Mouse (Mus musculus): ENCODE measurements at regions not wholly inside any gene's neighbourhood (a gene's known extent, or its start where the extent isn't known, plus 50 kb on each side); places are given as distances from the start of the nearest gene placed in this dataset.
A peak's percentile ranks its signal among the peaks of the same experiment; 100 is the strongest.
"Not testable (repeated sequence)": the region's sequence is repeated elsewhere in the genome, so short reads cannot be mapped to it uniquely, and the experiment has no call there.

DNA sequence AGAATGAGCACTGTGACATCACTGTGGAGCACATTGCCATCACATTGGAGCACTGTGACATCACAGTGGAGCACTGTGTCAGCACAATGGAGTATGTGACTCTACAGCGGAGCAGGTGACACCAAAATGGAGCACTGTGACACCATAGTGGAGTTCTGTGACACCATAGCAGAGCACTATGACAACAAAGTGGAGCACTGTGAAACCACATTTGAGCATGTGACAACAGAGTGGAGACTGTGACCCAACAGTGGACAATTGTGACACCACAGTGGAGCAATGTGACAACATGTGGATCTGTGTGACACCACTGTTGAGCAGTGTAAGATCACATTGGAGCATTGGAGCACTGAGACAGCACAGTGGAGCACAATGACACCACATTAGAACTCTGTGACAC is 87.2 kb upstream of the Vmn1r2 start:
- no peak for DNase-seq (ENCODE audit: extremely low read depth, insufficient read length, low spot score)

DNA sequence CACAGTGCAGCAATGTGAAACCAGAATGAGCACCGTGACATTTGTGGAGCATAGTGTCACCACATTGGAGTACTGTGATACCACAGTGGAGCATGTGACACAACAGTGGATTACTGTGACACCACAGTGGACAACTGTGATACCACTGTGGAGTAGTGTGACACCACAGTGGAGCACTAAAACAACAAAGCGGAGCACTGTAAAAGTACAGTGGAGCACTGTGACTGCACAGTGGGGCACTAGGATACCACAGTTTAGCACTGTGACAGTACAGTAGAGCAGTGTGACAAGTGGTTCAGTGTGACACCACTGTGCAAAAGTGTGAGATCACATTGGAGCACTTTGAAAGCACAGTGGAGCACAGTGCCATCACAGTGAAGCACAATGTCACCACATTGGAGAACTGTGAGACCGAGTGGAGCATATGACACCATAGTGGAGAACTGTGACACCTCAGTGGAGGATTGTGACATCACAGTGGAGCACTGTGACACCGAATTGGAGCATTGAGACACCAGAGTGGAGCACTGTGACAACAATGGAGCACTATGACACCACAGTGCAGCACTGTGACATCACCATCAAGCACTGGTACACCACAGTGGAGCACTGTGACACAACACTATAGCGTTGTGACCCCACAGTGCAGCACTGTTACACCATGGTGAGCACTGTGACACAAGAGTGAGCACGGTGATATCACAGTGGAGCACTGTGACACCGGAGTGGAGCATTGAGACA is 86.6 kb upstream of the Vmn1r2 start:
- DNase-seq (ENCODE audit: extremely low read depth, insufficient read length, low spot score) = peak; percentile 34

DNA sequence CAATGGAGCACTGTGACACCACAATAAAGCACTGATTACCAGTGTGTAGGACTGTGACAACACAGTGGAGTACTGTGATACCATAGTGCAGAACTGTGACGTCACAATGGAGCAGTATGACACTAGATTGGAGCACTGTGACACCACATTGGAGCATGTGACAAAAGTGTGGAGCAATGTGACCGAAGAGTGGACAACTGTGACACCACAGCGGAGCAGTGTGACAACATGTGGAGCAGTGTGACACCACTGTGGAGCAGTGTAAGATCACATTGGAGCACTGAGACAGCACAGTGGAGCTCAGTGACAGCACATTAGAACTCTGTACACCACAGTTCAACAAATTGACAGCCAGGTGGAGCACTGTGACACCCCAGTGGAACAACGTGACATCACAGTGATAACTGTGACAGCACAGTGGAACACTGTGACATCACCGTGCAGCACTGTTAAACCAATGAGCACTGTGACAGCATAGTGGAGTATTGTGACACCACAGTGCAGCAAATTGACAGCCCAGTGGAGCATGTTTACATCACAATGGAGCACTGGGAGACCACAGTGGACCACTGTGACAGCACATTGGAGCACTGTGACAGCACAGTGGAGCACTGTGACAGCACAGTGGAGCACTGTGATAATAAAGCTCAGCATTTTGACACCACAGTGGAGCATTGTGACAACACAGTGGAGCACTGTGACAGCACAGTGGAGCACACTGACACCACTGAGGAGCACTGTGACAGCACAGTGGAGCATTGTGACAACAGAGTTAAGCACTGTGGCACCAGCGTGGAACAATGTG is 85.8 kb upstream of the Vmn1r2 start:
- peak; percentile 25 for DNase-seq (ENCODE audit: extremely low read depth, insufficient read length, low spot score)

DNA sequence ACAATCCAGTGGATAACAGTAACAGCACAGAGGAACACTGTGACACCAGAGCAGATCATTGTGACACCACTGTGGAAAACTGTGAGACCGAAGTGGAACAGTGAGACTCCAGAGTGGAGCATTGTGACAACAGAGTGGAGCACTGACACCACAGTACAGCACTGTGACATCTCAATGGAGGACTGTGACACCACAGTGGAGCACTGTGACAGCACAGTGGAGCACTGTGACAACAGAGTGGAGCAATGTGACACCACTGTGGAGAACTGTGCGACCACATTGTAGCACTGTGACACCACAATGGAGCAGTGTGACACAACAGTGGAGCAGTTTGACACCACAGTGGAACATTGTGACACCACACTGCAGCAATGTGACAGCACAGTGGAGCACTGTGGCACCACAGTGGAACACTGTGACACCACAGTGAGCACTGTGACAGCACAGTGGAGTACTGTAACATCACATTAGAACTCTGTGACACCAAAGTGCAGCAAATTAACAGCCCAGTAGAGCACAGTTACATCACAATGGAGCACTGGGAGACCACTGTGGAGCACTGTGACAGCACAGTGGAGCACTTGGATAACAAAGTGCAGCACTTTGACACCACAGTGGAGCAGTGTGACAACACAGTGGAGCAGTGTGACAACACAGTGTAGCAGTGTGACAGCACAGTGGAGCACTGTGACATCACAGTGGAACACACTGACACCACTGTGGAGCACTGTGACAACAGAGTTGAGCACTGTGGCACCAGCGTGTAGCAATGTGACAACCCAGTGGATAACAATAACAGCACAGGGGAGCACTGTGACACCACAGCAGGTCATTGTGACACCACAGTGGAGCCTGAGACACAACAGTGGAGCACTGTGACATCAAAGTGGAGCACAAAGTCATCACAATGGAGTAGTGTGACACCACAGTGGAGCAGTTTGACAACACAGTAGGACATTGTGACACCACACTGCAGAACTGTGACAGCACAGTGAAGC is 84.9 kb upstream of the Vmn1r2 start:
- DNase-seq (ENCODE audit: extremely low read depth, insufficient read length, low spot score) = peak; percentile 37

DNA sequence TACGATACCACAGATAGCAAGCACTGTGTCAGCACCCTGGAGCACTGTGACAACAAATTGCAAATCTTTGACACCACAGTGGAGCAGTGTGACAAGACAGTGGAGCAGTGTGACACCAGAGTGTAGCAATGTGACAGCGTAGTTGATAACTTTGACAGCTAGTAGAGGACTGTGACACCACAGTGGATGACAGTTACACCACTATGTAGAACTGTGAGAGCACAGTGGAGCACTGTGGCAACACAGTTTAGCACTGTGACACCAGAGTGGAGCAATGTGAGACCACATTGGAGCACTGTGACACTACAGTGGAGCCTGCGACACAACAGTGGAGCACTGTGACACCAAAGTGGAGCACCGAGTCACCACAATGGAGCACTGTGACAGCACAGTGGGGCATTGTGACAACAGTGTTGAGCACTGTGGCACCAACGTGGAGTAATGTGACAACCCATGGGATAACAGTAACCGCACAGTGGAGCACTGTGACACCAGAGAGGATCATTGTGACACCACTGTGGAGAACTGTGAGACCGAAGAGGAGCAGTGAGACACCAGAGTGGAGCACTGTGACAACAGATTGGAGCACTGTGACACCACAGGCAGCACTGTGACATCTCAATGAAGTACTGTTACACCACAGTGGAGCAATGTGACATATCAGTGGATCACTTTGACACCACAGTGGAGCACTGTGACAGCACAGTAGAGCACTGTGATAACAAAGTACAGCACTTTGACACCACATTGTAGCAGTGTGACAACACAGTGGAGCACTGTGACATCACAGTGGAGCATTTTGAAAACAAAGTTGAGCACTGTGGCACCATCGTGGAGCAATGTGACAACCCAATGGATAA is 83.7 kb upstream of the Vmn1r2 start:
- DNase-seq (ENCODE audit: extremely low read depth, insufficient read length, low spot score) = peak; percentile 34

DNA sequence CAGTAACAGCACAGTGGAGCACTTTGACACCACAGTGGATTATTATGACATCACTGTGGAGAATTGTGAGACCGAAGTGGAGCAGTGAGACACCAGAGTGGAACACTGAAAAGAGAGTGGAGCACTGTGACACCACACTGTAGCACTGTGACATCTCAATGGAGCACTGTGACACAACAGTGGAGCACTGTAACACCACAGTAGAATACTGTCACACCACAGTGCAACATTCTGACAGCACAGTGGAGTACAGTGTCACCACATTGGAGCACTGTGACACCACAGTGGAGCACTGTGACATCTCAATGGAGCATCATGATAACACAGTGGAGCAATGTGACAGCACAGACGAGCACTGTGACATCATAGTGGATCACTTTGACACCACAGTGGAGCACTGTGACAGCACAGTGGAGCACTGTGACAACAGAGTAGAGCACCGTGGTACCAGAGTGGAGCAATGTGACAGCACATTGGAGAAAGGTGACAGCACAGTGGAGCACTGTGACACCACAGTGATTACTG is 83.0 kb upstream of the Vmn1r2 start:
- peak; percentile 20 for DNase-seq (ENCODE audit: extremely low read depth, insufficient read length, low spot score)

DNA sequence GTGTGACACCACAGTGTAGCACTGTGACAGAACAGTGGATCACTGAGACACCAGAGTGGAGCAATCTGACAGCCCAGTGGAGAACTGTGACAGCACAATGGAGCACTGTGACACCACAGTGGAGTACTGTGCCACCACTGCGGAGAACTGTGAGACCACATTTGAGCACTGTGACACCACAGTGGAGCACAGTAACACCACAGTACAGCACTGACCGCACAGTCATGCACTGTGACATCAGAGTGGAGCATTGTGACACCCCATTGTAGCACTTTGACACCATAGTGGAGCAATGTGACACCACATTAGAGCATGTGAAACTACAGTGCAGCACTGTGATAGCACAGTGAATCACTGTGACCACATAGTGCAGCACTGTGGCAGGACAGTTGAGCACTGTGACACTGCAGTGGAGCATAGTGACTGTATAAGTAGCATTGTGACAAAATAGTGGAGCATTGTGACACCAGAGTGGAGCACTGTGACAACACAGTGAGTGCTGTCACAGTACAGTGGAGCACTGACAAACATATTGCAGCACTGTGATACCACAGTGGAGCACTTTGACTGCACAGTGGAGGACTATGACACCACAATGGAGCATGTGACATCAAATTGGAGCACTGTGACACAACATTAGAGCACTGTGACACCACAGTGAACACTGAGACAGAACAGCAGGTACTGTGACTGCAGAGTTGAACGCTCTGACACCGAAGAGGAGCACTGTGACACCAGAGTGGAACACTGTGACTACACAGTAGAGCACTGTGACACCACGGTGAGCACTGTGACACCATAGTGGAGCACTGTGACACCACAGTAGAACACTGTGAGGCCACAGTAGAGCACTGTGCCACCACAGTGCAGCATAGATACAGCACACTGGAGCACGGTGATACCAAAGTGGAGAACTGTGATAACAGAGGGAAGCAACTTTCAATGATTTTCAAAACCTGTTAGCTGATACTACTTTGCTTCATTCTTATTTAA is 81.4 kb upstream of the Vmn1r2 start:
- DNase-seq (ENCODE audit: extremely low read depth, insufficient read length, low spot score) = peak; percentile 19

DNA sequence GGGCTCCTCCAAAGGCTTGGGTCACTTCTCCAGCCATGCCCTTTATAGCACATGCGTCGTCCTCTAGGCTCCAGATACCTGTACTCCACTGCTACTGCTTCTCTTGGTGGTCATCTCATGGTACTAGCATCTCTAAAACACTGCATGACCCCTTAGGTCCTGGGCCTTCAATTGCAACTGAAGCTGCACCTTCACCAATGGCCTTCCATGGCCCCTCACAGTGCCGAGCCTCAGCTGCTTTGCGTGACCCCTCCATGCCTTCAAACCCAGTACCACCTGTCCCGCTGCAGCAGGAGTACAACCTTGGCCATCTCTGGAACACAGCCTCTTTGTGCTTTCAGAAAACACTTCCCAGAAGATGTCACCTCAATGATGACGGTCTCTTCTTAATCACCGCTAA is 79.5 kb upstream of the Vmn1r2 start:
- not testable (repeated sequence) for DNase-seq (ENCODE audit: extremely low read depth, insufficient read length, low spot score)

DNA sequence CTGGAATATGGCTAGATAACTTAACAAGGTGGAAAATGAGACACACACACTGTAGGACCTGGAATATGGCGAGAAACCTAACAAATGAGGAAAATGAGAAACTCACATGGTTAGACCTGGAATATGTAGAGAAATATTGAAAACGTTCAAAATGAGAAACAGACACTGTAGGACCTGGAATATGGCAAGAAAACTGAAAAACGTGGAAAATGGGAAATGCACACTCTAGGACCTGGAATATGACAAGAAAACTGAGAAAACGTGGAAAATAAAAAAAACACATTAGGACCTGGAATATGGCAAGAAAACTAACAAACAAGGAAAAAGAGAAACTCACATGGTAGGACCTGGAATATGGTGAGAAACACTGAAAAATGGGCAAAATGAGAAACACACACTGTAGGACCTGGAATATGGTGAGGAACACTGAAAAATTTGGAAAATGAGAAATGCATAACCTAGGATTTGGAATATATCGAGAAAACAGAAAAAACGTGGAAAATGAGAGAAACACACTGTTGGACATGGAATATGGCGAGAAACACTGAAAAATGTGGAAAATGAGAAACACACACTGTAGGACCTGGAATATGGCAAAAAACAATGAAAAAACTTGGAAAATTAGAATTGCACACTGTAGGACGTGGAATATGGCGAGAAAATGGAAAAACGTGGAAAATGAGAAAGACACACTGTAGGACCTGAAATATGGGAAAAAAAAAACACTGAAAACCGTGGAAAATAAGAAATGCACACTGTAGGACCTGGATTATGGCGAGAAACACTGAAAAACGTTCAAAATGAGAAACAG is 77.3 kb upstream of the Vmn1r2 start:
- DNase-seq (ENCODE audit: extremely low read depth, insufficient read length, low spot score) = peak; percentile 49

DNA sequence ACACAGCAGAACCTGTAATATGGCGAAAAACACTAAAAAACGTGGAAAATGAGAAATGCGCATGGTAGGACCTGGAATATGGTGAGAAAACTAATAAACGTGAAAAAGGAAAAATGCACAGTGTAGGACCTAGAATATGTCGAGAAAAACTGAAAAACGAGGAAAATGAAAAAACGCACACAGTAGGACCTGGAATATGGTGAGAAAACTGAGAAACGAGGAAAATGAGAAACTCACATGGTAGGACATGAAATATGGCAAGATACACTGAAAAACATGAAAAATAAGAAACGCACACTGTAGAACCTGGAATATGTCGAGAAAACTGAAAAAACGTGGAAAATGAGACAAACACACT is 76.8 kb upstream of the Vmn1r2 start:
- DNase-seq (ENCODE audit: extremely low read depth, insufficient read length, low spot score) = no peak

DNA sequence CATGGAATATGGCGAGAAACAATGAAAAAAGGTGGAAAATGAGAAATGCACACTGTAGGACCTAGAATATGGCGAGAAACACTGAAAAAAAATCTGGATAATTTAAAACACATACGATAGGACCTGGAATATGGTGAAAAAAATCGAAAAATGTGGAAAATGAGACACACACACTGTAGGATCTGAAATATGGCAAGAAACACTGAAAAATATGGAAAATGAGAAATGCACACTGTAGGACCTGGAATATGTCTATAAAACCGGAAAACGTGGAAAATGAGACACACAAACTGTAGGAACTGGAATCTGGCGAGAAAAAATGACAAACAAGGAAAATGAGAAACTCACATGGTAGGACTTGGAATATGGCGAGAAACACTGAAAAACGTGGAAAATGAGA is 76.4 kb upstream of the Vmn1r2 start:
- peak; percentile 58 for DNase-seq (ENCODE audit: extremely low read depth, insufficient read length, low spot score)
